Mouse (Mus musculus): ENCODE data around the gene Anapc16. TPM values are rescaled to one million over a fixed set of nuclear protein-coding genes. Genes with fewer than 3 reads are reported as not detected.
A peak's percentile ranks its signal among the peaks of the same experiment; 100 is the strongest.

Gene Anapc16
- 126 and 132 TPM in 2 replicates for polyA plus RNA-seq (2016; fragmentation: Nextera tagmentation; extraction: Ambion mirVana)

DNA sequence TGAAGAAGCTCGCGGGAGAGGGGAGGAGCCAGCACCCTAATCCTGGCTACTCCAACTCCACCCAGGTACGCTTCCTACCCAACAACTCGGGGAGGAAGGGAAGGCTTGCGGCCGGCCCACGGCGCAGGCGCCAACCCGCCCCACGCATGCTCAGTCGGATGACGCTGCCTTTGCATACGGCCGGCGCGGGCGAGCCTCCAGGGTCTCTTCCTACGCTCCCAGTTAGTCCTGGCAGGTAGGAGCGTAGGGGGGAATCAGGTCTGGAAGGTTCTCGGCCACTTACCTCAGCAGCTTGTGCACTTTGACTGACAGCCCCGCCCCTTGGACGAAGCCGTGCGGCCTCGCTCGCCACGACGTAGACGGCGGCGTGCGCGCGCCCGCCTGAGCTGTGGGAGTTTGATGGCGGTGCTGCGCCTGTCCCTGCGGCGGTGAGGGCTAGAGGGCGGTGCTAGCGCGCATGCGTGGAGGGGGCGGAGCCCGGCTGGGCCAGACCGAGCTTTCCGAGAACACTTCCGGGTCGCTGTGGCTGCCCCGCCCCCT, at the start of gene Anapc16, which contains the start of gene Ascc1:
TSS of gene Anapc16 (minus strand) at position 463 of the 540 bp plus-strand sequence.
TSS of gene Ascc1 (plus strand) at position 133 of the 540 bp plus-strand sequence.
- peaks cover 16% of the 10 kb centered on the region for H3K4me1 ChIP-seq (replicated peaks)
- peak within 1 kb of the TSS; percentile 84 for H3K4me2 ChIP-seq
- peak within 1 kb of the TSS; percentile 92 for H3K27ac ChIP-seq
- peak within 1 kb of the TSS; percentile 62 for H3K4me3 ChIP-seq (replicated peaks)
- peaks cover 19% of the 10 kb centered on the region for H3K36me3 ChIP-seq
- no peaks in the 10 kb centered on the region for H3K9me3 ChIP-seq
- under 1% methylated on average over 51 of the region's 51 CpGs for WGBS
- peak; percentile 93 for ATAC-seq (ENCODE audit: insufficient number of reproducible peaks, insufficient read depth, low FRiP score, low TSS enrichment, low read depth)
- no peaks in the 10 kb centered on the region for H3K27me3 ChIP-seq
- peak within 1 kb of the TSS; percentile 59 for H3K9ac ChIP-seq (replicated peaks)

GRCm38 (mm10) chr10:60050581-60050980, 47.6 kb upstream of the Anapc16 start:
- Histone ChIP-seq H3K27ac (no peak overlapping the region), H3K4me3 (replicated peaks) (no peak overlapping the region), H3K9ac (replicated peaks) (no peak overlapping the region), H3K4me2 (no peak overlapping the region), H3K36me3 (peaks cover 17% of the 10 kb centered on the region), H3K4me1 (replicated peaks) (no peaks in the 10 kb centered on the region), H3K9me3 (0 out of 2 replicates have a peak, but pooled peaks cover 4% of the 10 kb centered on the region), H3K27me3 (no peaks in the 10 kb centered on the region)
- 91% methylated on average over 10 of the region's 10 CpGs for WGBS
- no peak for ATAC-seq (ENCODE audit: insufficient number of reproducible peaks, insufficient read depth, low FRiP score, low TSS enrichment, low read depth)

- no peak for ATAC-seq (ENCODE audit: insufficient number of reproducible peaks, insufficient read depth, low FRiP score, low TSS enrichment, low read depth)
- Histone ChIP-seq H3K27ac (no peak overlapping the region), H3K4me1 (replicated peaks) (no peaks in the 10 kb centered on the region), H3K27me3 (no peaks in the 10 kb centered on the region), H3K36me3 (peaks cover 22% of the 10 kb centered on the region), H3K9ac (replicated peaks) (no peak overlapping the region), H3K4me2 (no peak overlapping the region), H3K9me3 (no peaks in the 10 kb centered on the region), H3K4me3 (replicated peaks) (no peak overlapping the region)
- 81% methylated on average over 5 of the region's 5 CpGs for WGBS
Observed at GRCm38 (mm10) chr10:60046696-60047095, 43.8 kb upstream of the Anapc16 start.

- H3K9me3 ChIP-seq: no peaks in the 10 kb centered on the region
- H3K4me2 ChIP-seq: no peak overlapping the region
- no peaks in the 10 kb centered on the region for H3K4me1 ChIP-seq (replicated peaks)
- H3K27ac ChIP-seq: no peak overlapping the region
- 74% methylated on average over 8 of the region's 8 CpGs for WGBS
- no peak overlapping the region for H3K4me3 ChIP-seq (replicated peaks)
- H3K36me3 ChIP-seq: peaks cover 5% of the 10 kb centered on the region; the same call in 1 of the 2 replicates
- no peak overlapping the region for H3K9ac ChIP-seq (replicated peaks)
- no peak for ATAC-seq (ENCODE audit: insufficient number of reproducible peaks, insufficient read depth, low FRiP score, low TSS enrichment, low read depth)
- no peaks in the 10 kb centered on the region for H3K27me3 ChIP-seq
Observed at GRCm38 (mm10) chr10:60042350-60042922, 39.5 kb upstream of the Anapc16 start.

DNA sequence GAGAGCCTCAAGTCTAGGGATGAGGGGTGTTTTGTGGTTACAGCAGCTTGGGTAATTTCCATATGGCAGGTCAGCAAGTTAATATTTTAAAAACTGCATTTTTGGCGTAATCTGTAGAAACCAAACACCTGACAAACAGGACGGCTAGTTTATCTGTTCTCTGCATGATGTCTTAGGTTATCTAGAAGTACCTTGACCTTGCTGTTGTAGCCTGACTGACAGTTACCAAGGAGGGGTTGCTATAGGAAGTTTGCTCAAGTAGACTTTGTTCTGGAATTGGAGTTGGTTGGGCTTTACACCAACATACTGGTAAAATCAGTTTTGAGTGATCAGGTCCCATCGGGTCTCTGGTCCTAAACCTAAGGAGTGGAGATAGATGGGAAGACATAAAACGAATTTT, 32.8 kb upstream of the Anapc16 start:
- no peak overlapping the region for H3K27ac ChIP-seq
- H3K9me3 ChIP-seq: no peaks in the 10 kb centered on the region
- H3K4me1 ChIP-seq (replicated peaks): peaks cover 23% of the 10 kb centered on the region
- no peak for ATAC-seq (ENCODE audit: insufficient number of reproducible peaks, insufficient read depth, low FRiP score, low TSS enrichment, low read depth)
- no peaks in the 10 kb centered on the region for H3K27me3 ChIP-seq
- no peaks in the 10 kb centered on the region for H3K36me3 ChIP-seq
- 74% methylated on average over 4 of the region's 4 CpGs for WGBS
- no peak overlapping the region for H3K4me3 ChIP-seq (replicated peaks)
- H3K9ac ChIP-seq (replicated peaks): no peak overlapping the region
- H3K4me2 ChIP-seq: no peak overlapping the region

DNA sequence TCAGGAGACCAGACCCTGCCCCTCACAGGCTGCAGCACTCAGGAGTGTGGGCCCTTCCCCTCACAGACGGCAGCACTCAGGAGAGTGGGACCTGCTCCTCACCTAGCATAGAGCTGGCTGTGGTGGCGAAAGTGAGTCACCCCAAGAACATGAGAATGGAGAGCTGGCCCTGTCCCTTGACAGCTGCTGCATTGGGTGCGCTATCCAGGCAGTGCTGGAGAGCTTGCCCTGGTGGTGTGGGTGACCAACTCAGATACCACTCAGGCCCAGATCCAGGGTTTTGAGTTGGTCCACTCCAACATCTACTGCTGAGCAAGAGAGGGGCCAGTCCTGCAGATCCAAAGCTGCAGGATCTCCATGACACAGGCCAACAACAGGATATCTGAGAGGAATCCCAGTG, 31.7 kb upstream of the Anapc16 start:
- Histone ChIP-seq H3K4me1 (replicated peaks) (peaks cover 23% of the 10 kb centered on the region), H3K27me3 (no peaks in the 10 kb centered on the region), H3K36me3 (no peaks in the 10 kb centered on the region), H3K4me3 (replicated peaks) (no peak overlapping the region), H3K9ac (replicated peaks) (no peak overlapping the region), H3K4me2 (no peak overlapping the region), H3K9me3 (no peaks in the 10 kb centered on the region), H3K27ac (no peak overlapping the region)
- ATAC-seq (ENCODE audit: insufficient number of reproducible peaks, insufficient read depth, low FRiP score, low TSS enrichment, low read depth): no peak
- 62% methylated on average over 3 of the region's 3 CpGs for WGBS

- Histone ChIP-seq H3K27me3 (no peaks in the 10 kb centered on the region), H3K27ac (no peak overlapping the region), H3K36me3 (no peaks in the 10 kb centered on the region), H3K9me3 (no peaks in the 10 kb centered on the region), H3K4me3 (replicated peaks) (no peak overlapping the region), H3K9ac (replicated peaks) (no peak overlapping the region), H3K4me2 (no peak overlapping the region; the same call in 1 of the 2 replicates), H3K4me1 (replicated peaks) (peaks cover 34% of the 10 kb centered on the region)
- WGBS: 29% methylated on average over 5 of the region's 5 CpGs
- no peak for ATAC-seq (ENCODE audit: insufficient number of reproducible peaks, insufficient read depth, low FRiP score, low TSS enrichment, low read depth)
Observed at GRCm38 (mm10) chr10:60033064-60033463, 30.1 kb upstream of the Anapc16 start.

GRCm38 (mm10) chr10:60032622-60033021, 29.7 kb upstream of the Anapc16 start:
- ATAC-seq (ENCODE audit: insufficient number of reproducible peaks, insufficient read depth, low FRiP score, low TSS enrichment, low read depth): no peak
- Histone ChIP-seq H3K9ac (replicated peaks) (no peak overlapping the region), H3K27me3 (no peaks in the 10 kb centered on the region), H3K27ac (no peak overlapping the region), H3K36me3 (no peaks in the 10 kb centered on the region), H3K4me3 (replicated peaks) (no peak overlapping the region), H3K4me2 (no peak overlapping the region), H3K4me1 (replicated peaks) (peaks cover 38% of the 10 kb centered on the region), H3K9me3 (no peaks in the 10 kb centered on the region)
- 36% methylated on average over 2 of the region's 2 CpGs for WGBS

DNA sequence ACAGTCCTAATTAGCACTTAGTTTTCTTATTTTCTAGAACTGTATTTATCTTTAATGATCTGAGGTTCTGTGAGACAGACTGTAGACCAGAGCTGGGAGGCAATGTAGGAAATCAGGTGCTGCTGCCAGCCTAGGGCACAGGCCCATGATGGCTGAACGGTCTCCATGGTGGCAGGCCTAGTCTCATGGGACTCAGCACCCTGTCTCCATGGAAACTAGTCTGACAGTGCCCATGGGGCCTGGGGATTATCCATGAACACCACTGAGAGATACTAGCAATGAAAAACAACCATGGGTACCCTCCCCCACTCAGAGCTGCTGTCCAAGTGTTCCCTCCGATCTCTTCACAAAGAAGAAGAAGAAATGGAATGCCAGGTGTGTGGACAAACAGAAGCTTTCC, 29.1 kb upstream of the Anapc16 start:
- H3K9me3 ChIP-seq: no peaks in the 10 kb centered on the region
- peaks cover 44% of the 10 kb centered on the region for H3K4me1 ChIP-seq (replicated peaks)
- no peak for ATAC-seq (ENCODE audit: insufficient number of reproducible peaks, insufficient read depth, low FRiP score, low TSS enrichment, low read depth)
- no peak overlapping the region for H3K9ac ChIP-seq (replicated peaks)
- no peaks in the 10 kb centered on the region for H3K36me3 ChIP-seq
- H3K27me3 ChIP-seq: no peaks in the 10 kb centered on the region
- no peak overlapping the region for H3K27ac ChIP-seq
- WGBS: 74% methylated on average over 2 of the region's 2 CpGs
- H3K4me2 ChIP-seq: no peak overlapping the region
- no peak overlapping the region for H3K4me3 ChIP-seq (replicated peaks)

DNA sequence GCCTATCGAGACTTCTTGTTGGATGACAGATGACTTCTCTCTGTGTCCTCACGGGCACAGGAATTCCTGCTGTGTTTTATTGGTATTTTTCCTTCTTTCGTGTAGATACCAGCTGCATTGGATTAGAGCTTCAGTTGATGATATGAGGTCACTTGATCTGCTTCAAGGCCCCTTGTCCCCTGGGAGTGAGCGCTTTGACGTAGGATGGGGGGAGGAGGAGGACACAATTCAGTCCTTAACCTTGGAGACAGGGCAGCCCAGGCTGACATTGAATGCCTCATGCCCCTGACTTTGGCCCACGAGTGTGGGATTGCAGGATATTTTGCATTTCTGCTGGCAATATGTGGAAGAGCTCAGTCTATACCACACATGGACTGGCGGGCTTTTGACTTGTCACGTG, 28.6 kb upstream of the Anapc16 start:
- Histone ChIP-seq H3K36me3 (no peaks in the 10 kb centered on the region), H3K27me3 (no peaks in the 10 kb centered on the region), H3K4me2 (no peak overlapping the region), H3K27ac (no peak overlapping the region), H3K4me1 (replicated peaks) (peaks cover 48% of the 10 kb centered on the region), H3K4me3 (replicated peaks) (no peak overlapping the region), H3K9ac (replicated peaks) (no peak overlapping the region), H3K9me3 (no peaks in the 10 kb centered on the region)
- no peak for ATAC-seq (ENCODE audit: insufficient number of reproducible peaks, insufficient read depth, low FRiP score, low TSS enrichment, low read depth)
- WGBS: 67% methylated on average over 8 of the region's 8 CpGs

DNA sequence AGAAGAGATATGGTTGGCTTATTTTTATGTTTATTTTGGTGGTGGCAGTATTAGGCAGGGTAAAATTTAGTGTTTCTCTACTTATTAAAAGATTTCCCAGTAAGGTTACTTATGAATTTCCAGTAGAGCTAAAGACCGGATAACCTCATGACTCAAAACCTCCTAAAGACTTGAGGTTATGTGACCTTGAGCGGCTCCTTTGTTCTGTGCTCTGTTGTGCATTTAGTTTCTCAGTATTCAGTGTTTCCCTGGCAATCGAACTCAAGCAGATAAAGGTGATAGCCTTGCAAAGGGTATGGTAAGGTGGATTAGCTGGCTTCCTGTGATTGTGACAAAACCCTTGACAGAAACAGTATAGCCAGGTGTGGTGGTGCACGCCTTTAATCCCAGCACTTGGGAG, 26.5 kb upstream of the Anapc16 start:
- peaks cover 58% of the 10 kb centered on the region for H3K4me1 ChIP-seq (replicated peaks)

GRCm38 (mm10) chr10:60028979-60029378, 26.0 kb upstream of the Anapc16 start:
- Histone ChIP-seq H3K4me2 (no peak overlapping the region), H3K9me3 (no peaks in the 10 kb centered on the region), H3K9ac (replicated peaks) (no peak overlapping the region), H3K4me3 (replicated peaks) (no peak overlapping the region), H3K27me3 (no peaks in the 10 kb centered on the region), H3K4me1 (replicated peaks) (peaks cover 58% of the 10 kb centered on the region), H3K36me3 (no peaks in the 10 kb centered on the region), H3K27ac (peak overlapping the region; percentile 86)
- peak; percentile 35; the same call in 1 of the 2 replicates for ATAC-seq (ENCODE audit: insufficient number of reproducible peaks, insufficient read depth, low FRiP score, low TSS enrichment, low read depth)
- WGBS: 57% methylated on average over 7 of the region's 7 CpGs

More for the DNA sequence above, 26.5 kb upstream of the Anapc16 start:
- H3K36me3 ChIP-seq: no peaks in the 10 kb centered on the region
- no peak overlapping the region for H3K4me2 ChIP-seq
- ATAC-seq (ENCODE audit: insufficient number of reproducible peaks, insufficient read depth, low FRiP score, low TSS enrichment, low read depth): no peak
- WGBS: 86% methylated on average over 4 of the region's 4 CpGs
- no peak overlapping the region for H3K9ac ChIP-seq (replicated peaks)
- no peaks in the 10 kb centered on the region for H3K9me3 ChIP-seq
- H3K27me3 ChIP-seq: no peaks in the 10 kb centered on the region
- H3K4me3 ChIP-seq (replicated peaks): no peak overlapping the region
- H3K27ac ChIP-seq: no peak overlapping the region

Measured in limb, embryonic 12.5 days (tissue).